Mouse (Mus musculus): ENCODE data around the gene Bmyc.

DNA sequence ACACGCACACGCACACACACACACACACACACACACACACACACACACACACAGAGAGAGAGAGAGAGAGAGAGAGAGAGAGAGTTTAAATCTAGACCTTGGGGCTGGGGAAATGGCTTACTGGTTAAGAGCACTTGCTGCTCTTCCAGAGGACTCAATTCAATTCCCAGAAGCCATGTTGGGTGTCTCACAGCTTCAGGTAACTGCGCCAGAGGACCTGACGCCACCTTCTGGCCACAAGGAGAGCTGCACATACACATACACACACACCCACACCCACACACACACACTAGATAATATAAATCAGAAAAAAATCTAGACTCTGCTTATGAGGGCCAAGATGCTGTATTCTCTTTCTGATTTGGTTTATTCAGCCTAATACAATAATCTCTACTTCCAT is 19.6 kb upstream of the Bmyc start:
- no peak for TF ChIP-seq CTCF (IDR thresholded peaks at IDR 0.05; ENCODE audit: extremely low read depth, insufficient read depth, low read length)
- TF ChIP-seq POLR2A (IDR thresholded peaks at IDR 0.05; ENCODE audit: extremely low read depth, insufficient read depth, low read length): no peak

All from cortical plate, adult 2 months (tissue).